Mouse (Mus musculus) monocyte, adult 5-6 weeks (primary cell): ENCODE measurements around the gene Cyb561d1. TPM values are rescaled to one million over a fixed set of nuclear protein-coding genes. Genes with fewer than 3 reads are reported as not detected.
A peak's percentile ranks its signal among the peaks of the same experiment; 100 is the strongest.
"Not testable (repeated sequence)": the region's sequence is repeated elsewhere in the genome, so short reads cannot be mapped to it uniquely, and the experiment has no call there.

Experiments used
- ATAC-seq: fragments of 153-309, 156-312 bp; replicated peaks from 2 replicates; pipeline ENCODE4 v1.8.0; 2017; ENCODE audit warnings: mild to moderate bottlenecking; ENCODE audit not compliant: low TSS enrichment, insufficient number of reproducible peaks, severe bottlenecking, poor library complexity, low FRiP score
- total RNA-seq: library from RNA; stranded (forward); fragments of 200-1000, 200-491, 200-594 nt; gene quantifications from 3 replicates; pipeline ENCODE4 v1.2.3, GENCODE M21; 2017

The Cyb561d1 gene
- 13.0 to 22.3 TPM (median 15.0 TPM) in 3 replicates for total RNA-seq

GRCm38 (mm10) chr3:108200329-108201323 lies at the start of gene Cyb561d1:
Cyb561d1 (minus strand) TSS chr3:108201212.
- peak; percentile 69 for ATAC-seq

DNA sequence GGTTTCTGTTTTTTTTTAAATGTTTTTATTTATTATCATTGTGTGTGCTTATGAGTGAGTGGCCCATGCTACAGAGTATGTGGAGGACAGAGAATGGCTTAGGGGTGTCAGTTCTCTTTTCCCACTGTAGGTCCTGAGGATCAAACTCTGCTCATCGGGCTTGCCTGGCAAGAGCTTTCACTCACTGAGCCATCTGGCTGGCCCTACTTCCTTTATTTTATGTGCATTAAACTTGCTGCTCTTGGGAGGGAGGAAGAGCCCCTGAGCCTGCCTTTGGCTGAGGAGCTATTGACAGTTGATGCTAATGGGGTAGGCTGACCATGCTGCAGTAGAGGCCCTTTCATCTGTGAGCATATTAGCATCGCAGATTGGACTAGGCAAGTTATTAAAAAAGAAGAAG lies 45.8 kb upstream of the Cyb561d1 start:
- no peak for ATAC-seq

GRCm38 (mm10) chr3:108241243-108241839 lies 40.3 kb upstream of the Cyb561d1 start:
- ATAC-seq = no peak

GRCm38 (mm10) chr3:108237474-108238102 lies 36.6 kb upstream of the Cyb561d1 start:
- ATAC-seq = not testable (repeated sequence)

- no peak for ATAC-seq
These were observed 30.6 kb upstream of the Cyb561d1 start for GRCm38 (mm10) chr3:108231646-108232045.

- no peak for ATAC-seq
These were observed 26.5 kb upstream of the Cyb561d1 start for GRCm38 (mm10) chr3:108227521-108227920.

DNA sequence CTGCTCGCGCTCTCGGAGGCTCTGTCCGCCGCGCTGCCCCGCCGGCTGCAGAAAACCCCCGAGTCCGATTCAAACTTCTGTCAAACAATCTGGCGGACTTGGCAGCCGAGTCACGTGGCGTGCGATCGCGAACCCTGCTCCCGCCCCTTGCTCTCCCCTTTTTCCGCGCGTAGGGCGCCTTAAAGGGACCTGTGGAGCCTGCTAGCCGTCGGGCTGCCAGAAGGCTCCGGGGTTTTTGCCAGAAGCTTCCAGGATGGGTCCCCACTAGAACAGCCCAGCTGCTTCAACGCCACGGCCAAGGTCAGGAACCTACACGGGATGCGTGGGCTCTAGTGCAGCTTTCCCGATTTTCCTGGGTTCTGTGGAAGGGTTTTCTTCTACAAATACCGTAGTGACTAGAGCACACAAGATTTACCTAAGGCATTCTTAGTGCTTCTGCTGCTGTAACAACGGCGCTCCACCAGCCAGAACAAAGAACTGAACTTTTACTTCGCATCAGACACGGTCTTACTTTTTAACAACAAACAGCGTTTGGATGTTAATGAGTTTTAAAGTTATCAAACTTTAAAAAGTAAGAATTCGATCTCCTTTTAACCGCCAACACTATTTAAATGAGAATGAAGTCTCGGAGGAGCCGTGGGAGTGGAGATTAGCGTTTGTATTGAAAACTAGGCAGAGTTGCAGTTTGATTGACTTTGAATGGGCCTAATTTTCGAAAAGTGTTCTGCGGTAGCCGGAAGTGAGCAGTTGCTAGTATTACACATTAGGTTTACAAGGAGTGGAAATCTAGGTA lies 25.7 kb upstream of the Cyb561d1 start, which contains the start of gene Sypl2:
TSS of gene Sypl2 (minus strand) at position 91 of the 793 bp plus-strand sequence.
- 0 out of 2 replicates have a peak, but pooled peaks have one; percentile 22 for ATAC-seq

GRCm38 (mm10) chr3:108225711-108226557 lies 24.9 kb upstream of the Cyb561d1 start:
- no peak for ATAC-seq

DNA sequence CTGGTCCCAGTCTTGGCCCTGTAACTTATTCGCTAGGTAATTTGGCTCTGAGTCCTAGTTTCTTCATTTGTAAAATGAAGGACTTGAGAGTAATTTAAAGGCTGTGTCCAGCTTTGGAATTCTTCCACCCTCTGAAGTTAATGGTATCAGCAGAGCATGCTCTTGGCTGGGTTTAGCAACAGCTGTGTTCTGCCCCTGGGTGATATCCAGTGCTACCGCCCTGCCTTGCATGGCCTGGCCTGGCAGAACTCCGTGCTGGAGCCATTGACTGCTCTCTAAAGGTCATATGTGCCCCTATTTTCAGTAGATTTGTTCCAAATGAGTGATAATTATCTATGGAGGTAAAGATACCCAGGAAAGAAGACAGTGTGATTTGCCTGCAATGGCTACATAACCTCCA lies 19.6 kb upstream of the Cyb561d1 start:
- no peak for ATAC-seq

DNA sequence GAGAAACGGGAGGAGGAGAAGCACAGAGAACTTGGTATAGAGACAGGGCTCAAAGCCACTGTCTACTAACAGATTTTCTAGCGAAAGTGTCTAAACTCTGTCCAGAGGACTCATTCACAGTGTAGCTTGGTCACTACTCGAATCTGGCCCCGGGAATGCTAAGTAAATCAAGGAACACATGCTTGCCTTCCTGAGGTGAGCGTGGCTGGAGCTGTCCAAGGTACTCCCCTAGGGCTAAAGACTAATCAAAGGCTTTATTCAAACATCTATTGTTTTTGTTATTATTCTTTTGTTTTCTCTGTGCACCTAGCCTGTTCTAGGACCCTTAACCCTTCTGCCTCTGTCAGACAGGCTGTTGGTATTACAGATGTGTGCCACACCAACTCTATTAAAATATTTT lies 13.7 kb upstream of the Cyb561d1 start:
- ATAC-seq = no peak

GRCm38 (mm10) chr3:108212406-108212805 lies 11.4 kb upstream of the Cyb561d1 start:
- ATAC-seq = no peak

- no peak for ATAC-seq
These were observed 10.8 kb upstream of the Cyb561d1 start for GRCm38 (mm10) chr3:108211845-108212244.

DNA sequence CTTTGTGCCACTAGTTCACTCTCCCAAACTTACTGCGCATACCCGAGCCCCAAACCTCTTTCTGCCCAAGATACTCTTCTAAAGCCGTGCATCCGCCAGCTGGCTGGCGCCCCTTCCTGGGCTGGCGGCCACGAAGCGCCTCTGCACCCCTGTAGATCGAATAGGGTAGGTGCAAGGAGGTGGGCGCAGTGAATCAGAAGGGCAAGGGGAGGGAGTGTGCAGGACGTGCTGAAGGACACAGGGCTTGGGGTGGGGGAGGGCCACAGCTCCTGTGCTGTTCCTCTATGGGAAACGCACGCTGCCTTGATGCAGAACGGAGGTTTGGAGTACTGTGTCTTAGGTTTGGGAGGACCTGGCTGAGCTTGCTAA lies 9.7 kb upstream of the Cyb561d1 start, which contains the start of gene Atxn7l2:
TSS of gene Atxn7l2 (minus strand) at position 164 of the 369 bp plus-strand sequence.
- peak; percentile 24 for ATAC-seq

- ATAC-seq = peak; percentile 92
These were observed 9.1 kb upstream of the Cyb561d1 start for GRCm38 (mm10) chr3:108209946-108210770.

DNA sequence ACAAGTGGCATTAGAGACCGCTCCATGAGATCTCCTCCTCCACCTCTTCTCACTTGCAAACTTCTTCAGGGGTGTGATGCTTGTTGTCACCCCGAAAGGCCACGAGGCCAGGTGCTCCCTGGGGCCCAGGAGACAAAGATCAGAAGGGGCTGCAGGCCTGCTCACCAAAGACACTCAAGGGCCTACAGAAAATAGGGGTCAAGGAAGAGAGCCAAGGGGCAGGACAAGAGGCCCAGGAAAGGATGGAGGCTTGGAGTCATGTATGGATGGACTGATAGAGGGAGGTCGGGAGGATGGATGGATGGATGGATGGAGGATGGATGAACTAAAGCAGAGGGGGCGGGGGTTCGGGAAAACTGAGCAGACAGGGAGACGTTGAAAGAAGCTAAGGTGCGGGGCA lies 8.5 kb upstream of the Cyb561d1 start:
- ATAC-seq = no peak

- ATAC-seq = no peak
These were observed 8.0 kb upstream of the Cyb561d1 start for GRCm38 (mm10) chr3:108209001-108209400.
